Mouse (Mus musculus): ENCODE measurements around the gene Arpp21.
A peak's percentile ranks its signal among the peaks of the same experiment; 100 is the strongest.

Gene Arpp21

DNA sequence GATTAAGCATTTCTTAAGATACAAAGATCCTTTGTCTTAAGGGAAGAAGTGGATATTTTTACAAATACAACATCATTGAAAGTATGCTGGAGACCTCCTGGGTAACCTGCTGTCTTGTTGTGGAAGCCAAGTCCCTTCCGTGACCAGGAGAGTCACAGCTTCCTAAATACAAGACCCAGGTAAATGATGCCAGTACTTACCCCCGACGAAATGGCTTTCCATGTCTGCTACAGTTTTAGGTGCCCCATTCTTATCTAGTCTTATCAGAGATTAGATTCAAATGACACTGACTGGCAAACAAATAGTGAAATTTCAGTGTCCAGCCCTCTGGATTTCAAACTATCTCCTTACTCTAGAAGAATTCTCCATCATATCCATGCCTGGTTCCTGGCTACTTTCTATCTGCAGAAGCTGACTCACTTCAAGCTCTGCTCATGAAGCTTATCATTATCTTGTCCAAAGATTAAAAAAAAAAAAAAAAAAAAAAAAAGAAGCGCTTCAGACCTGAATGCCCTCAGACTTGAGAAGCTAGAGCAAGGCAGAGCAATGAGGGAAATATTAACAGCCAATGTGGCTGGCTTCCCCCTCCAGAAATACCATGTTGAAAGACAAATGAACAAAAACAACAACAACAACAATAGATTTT lies 4.9 kb downstream of the Arpp21 start:
- DNase-seq (ENCODE audit: low spot score) = no peak

GRCm38 (mm10) chr9:112228470-112228869 lies 7.3 kb downstream of the Arpp21 start:
- no peak for DNase-seq (ENCODE audit: low spot score)

DNA sequence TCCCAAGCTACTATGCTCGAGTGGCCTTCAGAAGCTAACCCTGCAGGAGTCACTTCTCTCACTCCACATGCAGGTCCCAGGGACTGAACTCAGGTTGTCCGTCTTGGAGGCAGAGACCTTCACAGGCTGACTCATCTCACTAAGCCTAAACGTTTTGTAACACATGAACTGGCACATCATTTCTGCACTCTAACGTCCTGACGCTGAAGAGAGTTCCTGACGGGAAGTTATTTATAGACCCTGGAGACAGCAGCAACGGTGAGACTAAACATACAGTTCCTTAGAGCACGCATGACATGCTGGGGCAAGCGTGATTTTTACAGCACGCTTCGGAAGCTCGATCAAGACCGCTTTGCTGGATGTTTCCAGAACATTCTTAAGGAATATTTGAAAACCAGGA lies 8.6 kb downstream of the Arpp21 start:
- no peak for DNase-seq (ENCODE audit: low spot score)

DNA sequence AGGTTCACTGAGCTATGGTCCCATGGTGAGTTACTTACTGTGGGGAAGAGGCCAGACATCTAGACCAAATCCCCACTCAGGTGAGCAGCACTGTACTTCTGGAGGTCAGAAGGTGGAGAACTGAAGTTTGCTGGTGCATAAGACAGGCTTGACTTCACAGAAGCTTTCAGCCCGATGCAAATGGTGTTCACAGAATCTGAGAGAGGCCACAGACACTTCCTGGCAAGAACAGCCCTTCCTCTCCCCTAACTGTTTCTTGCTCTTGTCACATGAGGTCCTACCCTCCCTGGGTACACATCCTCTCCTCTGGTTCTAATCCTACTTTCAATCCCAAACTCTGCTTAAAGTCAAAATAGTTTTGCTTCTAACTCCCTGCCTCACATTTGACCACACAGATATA lies 9.2 kb downstream of the Arpp21 start:
- DNase-seq (ENCODE audit: low spot score) = no peak

GRCm38 (mm10) chr9:112225046-112225445 lies 10.7 kb downstream of the Arpp21 start:
- no peak for DNase-seq (ENCODE audit: low spot score)

- DNase-seq (ENCODE audit: low spot score) = no peak
These were observed 16.4 kb downstream of the Arpp21 start for GRCm38 (mm10) chr9:112219372-112219771.

DNA sequence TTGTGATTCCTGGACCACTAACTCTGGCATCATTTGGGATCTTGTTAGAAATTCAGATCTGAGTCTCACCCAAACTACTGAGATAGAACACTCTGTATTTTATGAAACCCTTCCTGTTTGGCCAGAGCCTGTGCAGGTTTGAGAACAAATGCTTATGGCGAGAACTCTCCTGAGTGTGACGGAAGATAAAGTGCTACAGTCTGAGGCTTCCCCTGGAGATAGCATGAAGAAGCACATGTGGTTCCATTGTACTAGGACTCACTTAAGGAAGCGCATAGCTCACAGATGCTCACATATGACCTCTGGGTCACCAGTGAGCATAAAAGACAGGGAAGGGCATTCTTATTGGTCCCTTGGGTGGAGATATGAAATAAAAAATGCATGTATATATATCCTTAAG lies 17.5 kb downstream of the Arpp21 start:
- no peak for DNase-seq (ENCODE audit: low spot score)

- DNase-seq (ENCODE audit: low spot score) = no peak
These were observed 18.6 kb downstream of the Arpp21 start for GRCm38 (mm10) chr9:112217161-112217560.

- no peak for DNase-seq (ENCODE audit: low spot score)
These were observed 20.5 kb downstream of the Arpp21 start for GRCm38 (mm10) chr9:112215030-112215806.

DNA sequence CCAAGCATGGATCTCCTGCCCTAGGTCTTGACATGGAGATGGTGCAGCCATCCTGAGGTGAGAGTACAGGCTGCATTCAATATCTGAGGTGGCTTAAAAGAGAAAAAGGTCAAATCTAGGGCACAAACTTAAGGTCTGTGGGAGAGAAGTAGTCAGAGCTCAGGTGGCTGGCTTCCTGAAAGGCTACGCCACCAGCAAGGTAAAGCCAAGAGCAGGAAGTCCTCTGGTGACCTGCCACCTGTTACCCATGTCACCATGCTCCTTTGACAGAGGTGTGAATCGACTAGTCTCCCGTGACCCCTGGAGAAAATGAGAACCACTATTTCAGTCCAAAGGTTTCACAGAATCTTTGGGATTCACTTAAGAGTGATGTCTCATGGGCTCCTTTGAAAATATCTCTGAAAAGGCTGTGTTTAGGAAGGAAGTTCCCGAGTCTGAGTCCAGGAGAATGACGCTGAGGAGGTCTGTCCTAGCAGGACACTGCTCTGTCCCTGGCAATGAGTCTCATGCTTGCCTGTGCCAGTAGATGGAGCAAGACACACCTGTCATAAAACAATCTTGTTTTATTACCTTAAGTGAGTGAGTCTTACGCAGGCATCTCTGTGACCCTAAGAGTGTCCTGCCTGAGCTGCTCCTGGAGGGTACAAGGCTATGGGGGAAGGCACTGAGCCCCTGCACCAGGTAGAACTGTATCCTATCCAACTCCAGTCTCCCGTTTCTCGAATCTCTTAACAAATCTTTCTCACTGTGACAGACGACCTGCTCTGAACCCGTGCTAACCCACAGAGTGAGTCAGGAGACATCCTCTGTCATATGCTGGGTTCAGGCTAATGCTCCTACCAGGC lies 22.1 kb downstream of the Arpp21 start:
- no peak for DNase-seq (ENCODE audit: low spot score)

GRCm38 (mm10) chr9:112209803-112210202 lies 25.9 kb downstream of the Arpp21 start:
- no peak for DNase-seq (ENCODE audit: low spot score)

DNA sequence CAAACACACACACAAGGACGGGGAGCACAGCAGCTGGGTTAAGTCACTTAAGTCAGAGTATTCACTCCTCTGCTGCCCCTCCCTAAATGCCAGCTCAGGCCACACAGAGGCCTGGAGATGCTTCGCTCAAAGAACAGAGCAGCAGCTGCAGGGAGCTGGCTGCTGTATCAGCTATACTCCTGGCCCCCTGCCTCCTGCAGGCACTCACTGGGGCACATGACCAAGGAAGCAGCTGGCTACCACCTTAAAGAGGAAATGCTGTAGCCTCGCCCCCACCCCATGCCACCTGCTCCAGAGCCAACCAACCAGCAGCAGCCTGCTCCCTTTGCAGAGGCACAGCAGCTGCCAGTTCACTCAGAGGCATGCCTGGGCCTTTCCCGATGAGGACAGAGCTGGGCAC lies 28.0 kb downstream of the Arpp21 start:
- peak; percentile 67 for DNase-seq (ENCODE audit: low spot score)

GRCm38 (mm10) chr9:112198296-112198695 lies 37.4 kb downstream of the Arpp21 start:
- peak; percentile 69 for DNase-seq (ENCODE audit: low spot score)

- DNase-seq (ENCODE audit: low spot score) = no peak
These were observed 41.7 kb downstream of the Arpp21 start for GRCm38 (mm10) chr9:112194049-112194448.

GRCm38 (mm10) chr9:112189394-112189793 lies 46.3 kb downstream of the Arpp21 start:
- peak; percentile 60 for DNase-seq (ENCODE audit: low spot score)

DNA sequence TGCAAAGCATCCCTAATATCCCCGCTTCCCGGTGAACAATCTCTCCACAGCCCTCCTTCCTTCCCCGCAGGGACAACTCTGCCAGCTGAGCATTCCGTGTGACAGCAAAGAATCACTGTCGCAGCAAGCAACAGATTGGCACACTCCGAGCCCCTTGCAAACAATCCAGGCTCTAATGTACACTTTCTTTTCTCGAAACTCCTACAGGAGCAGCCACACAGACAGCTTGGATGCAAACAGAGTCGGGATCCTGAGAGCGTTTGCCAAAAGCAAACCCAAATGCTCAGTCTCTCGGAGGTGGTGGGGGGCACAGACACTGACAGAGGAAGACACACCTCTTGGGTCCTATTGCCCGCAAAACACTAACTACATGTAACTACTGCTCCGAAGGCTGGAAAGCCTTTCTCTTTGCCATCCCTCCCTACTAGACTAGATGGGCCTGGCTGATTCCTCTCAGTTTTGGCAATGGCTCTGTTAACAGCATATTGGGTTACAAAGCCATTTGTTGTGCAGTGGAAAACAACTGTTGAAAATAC lies 47.3 kb downstream of the Arpp21 start:
- DNase-seq (ENCODE audit: low spot score) = peak; percentile 53

DNA sequence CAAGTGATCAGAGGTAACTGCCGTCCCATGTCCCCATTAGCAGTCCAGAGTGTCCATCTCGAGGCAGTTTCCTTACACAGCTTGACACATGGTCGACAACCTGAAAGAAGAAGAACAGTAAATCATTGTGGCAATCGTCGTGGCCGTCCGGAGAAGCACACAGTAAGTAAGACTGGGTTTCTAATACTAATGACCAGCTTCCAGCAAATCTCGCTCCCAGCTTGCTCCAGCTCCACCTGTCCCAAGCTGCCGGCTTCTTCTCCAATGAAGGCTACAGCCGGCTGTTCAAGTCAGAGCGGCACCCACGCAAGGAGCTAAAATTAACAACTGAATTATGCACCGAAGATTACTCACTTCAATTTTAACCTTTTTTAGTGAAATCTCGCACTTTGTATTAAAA lies 48.1 kb downstream of the Arpp21 start:
- peak; percentile 57 for DNase-seq (ENCODE audit: low spot score)

DNA sequence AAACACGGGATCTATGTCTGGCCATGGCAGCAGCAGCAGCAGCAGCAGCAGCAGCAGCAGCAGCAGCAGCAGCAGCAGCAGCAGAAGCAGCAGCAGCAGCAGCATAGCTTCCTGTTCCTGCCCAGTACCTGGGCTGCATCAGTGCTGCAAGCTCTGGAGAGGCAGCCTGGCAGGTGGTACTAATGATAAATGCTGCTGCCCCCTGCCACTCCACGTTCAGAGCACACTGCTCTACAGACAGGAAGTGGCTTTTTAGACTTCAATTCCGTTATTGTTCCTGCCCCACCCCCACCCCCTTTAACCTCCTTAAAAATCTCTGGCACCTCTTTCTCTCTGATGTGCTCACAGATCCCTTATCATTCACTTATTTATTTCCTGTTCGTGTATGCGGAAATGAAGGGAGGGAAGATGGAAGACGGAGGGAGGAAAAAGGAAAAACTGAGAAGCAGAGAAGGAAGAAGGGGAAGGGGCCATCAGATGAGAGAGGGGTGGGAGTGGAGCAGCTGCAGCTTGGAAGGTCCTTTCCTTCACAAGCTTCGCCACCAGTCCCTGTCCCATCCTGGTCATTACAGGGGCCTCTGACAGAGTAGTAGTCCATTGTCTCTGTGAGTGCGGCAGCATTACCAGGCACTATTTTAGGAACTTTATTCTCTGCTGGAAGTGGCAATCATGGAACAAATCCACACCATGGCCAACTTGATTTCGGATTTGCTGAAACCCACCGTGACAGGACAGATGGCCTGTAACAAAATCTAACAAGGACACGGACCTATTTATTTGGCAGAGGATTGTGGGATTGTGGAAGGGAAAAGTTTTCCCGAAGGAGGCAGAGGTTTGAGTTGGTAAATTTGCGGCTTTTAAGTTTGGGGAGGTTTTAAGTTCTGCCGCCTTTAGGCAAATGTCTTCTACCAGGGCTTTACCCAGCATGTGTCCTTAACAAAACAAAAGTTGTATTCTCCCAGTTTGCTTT lies 49.1 kb downstream of the Arpp21 start:
- DNase-seq (ENCODE audit: low spot score) = no peak

- no peak for DNase-seq (ENCODE audit: low spot score)
These were observed 50.0 kb downstream of the Arpp21 start for GRCm38 (mm10) chr9:112185746-112186145.

DNA sequence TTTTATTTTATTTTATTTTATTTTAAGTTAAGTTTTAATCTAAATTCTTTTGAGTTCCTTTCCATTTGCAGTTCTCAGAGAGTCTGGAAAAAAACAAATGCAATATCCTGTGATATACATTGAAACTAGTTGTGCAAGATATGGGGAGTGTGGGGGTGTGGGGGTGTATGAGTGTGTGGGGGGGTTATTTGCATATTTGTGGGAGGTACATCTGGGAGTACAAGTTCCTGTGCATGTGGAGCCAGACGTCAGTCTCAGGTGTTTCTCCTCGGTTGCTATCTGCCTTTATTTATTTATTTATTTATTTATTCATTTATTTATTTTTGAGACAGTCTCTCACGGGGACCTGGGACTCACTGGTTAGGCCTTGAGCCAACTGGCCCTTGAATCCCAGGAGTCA lies 53.0 kb downstream of the Arpp21 start:
- no peak for DNase-seq (ENCODE audit: low spot score)

- no peak for DNase-seq (ENCODE audit: low spot score)
These were observed 55.7 kb downstream of the Arpp21 start for GRCm38 (mm10) chr9:112180006-112180405.
